Mouse (Mus musculus) CH12.LX (cell line): ENCODE results near the gene Aes. TPM values are rescaled to one million over a fixed set of nuclear protein-coding genes. Genes with fewer than 3 reads are reported as not detected.
A peak's percentile ranks its signal among the peaks of the same experiment; 100 is the strongest.

Experiments used
- DNase-seq: peaks from one replicate; pipeline ENCODE4 v3.0.0-alpha.2; 2013; ENCODE audit errors: extremely low read depth
- H3K27ac ChIP-seq: 2 replicates; pipeline ENCODE4 v1.5.1; 2012; ENCODE audit warnings: low read depth, mild to moderate bottlenecking, control low read depth, moderate library complexity; ENCODE audit not compliant: insufficient read depth
- H3K27me3 ChIP-seq: replicated peaks from 2 replicates; pipeline ENCODE3; 2012; ENCODE audit warnings: inconsistent platforms
- H3K36me3 ChIP-seq, 2 experiments: replicated peaks in 1 of 2; 2 replicates each; pipeline versions ENCODE3 to v1.6.1; 2012; ENCODE audit warnings: inconsistent platforms in 1 of 2, low read length in 1 of 2, mild to moderate bottlenecking in 1 of 2, mixed read lengths in 1 of 2, moderate library complexity in 1 of 2; ENCODE audit not compliant: control insufficient read depth in 1 of 2, insufficient read depth in 1 of 2
- H3K4me1 ChIP-seq, 2 experiments: 2 replicates each; pipeline ENCODE4 v1.6.1; 2012; ENCODE audit warnings: inconsistent platforms in 1 of 2, moderate library complexity in 1 of 2; ENCODE audit not compliant: insufficient read depth in 2 of 2, control insufficient read depth in 1 of 2
- H3K4me2 ChIP-seq: 2 replicates; pipeline ENCODE4 v1.6.1; 2012; ENCODE audit warnings: low read depth, mild to moderate bottlenecking, control low read depth; ENCODE audit not compliant: poor library complexity, insufficient read depth, severe bottlenecking
- H3K4me3 ChIP-seq, 3 experiments: fragments of 150-350 bp in 1 of 3; sonication (generic) in 1 of 3; replicated peaks in 1 of 3; 2 replicates each; pipeline versions ENCODE3 to v1.5.1; 2011 to 2012; ENCODE audit warnings: low read depth in 2 of 3, low read length in 2 of 3, mild to moderate bottlenecking in 2 of 3, moderate library complexity in 2 of 3, control low read depth in 1 of 3, improper control_type of control experiment in 1 of 3, inconsistent platforms in 1 of 3, mixed read lengths in 1 of 3; ENCODE audit not compliant: poor library complexity in 1 of 3
- H3K79me2 ChIP-seq: replicated peaks from 2 replicates; pipeline ENCODE4 v1.6.1; 2012; ENCODE audit warnings: mild to moderate bottlenecking, moderate library complexity; ENCODE audit not compliant: control insufficient read depth, poor library complexity, insufficient read depth, severe bottlenecking; ENCODE audit errors: extremely low read depth
- H3K9ac ChIP-seq: 2 replicates; pipeline ENCODE4 v1.6.1; 2012; ENCODE audit warnings: low read depth, mild to moderate bottlenecking, control low read depth, moderate library complexity; ENCODE audit not compliant: insufficient read depth
- H3K9me3 ChIP-seq: replicated peaks from 2 replicates; pipeline ENCODE3; 2012; ENCODE audit warnings: low read length, inconsistent platforms, mixed read lengths
- BHLHE40 ChIP-seq: IDR thresholded peaks from 2 replicates; pipeline ENCODE4 v1.6.1; 2011; ENCODE audit warnings: mild to moderate bottlenecking, low read depth, low read length, improper control_type of control experiment
- CHD2 ChIP-seq: IDR thresholded peaks from 2 replicates; pipeline ENCODE4 v1.6.1; 2011; ENCODE audit warnings: low read length, improper control_type of control experiment
- E2F4 ChIP-seq: IDR thresholded peaks from 2 replicates; pipeline ENCODE4 v1.6.1; 2011; ENCODE audit warnings: low read depth, low read length, improper control_type of control experiment; ENCODE audit not compliant: insufficient replicate concordance
- ELF1 ChIP-seq: IDR thresholded peaks from 2 replicates; pipeline ENCODE4 v1.6.1; 2014; ENCODE audit warnings: low read depth, mild to moderate bottlenecking, inconsistent platforms, low read length, improper control_type of control experiment
- EP300 ChIP-seq: IDR thresholded peaks from 2 replicates; pipeline ENCODE4 v1.6.1; 2011; ENCODE audit warnings: low read length, improper control_type of control experiment
- ETS1 ChIP-seq: conservative IDR thresholded peaks from 2 replicates; pipeline ENCODE4 v1.6.1; 2012; ENCODE audit warnings: low read depth, mild to moderate bottlenecking, inconsistent platforms, low read length, improper control_type of control experiment, moderate library complexity
- GABPA ChIP-seq: IDR thresholded peaks from 2 replicates; pipeline ENCODE4 v1.6.1; 2012; ENCODE audit warnings: low read depth, low read length, improper control_type of control experiment, inconsistent platforms; ENCODE audit not compliant: insufficient replicate concordance
- HCFC1 ChIP-seq: IDR thresholded peaks from 2 replicates; pipeline ENCODE4 v1.6.1; 2012; ENCODE audit warnings: low read depth, mild to moderate bottlenecking, inconsistent platforms, low read length, improper control_type of control experiment
- JUND ChIP-seq: conservative IDR thresholded peaks from 2 replicates; pipeline ENCODE4 v1.6.1; 2011; ENCODE audit warnings: low read depth, low read length, improper control_type of control experiment
- MAFK ChIP-seq: IDR thresholded peaks from 2 replicates; pipeline ENCODE4 v1.6.1; 2011; ENCODE audit warnings: low read length, improper control_type of control experiment; ENCODE audit not compliant: insufficient replicate concordance
- MAX ChIP-seq: IDR thresholded peaks from 2 replicates; pipeline ENCODE4 v1.6.1; 2011; ENCODE audit warnings: low read length, improper control_type of control experiment
- MAZ ChIP-seq: IDR thresholded peaks from 2 replicates; pipeline ENCODE4 v1.6.1; 2012; ENCODE audit warnings: low read depth, mild to moderate bottlenecking, inconsistent platforms, low read length, improper control_type of control experiment, moderate library complexity
- MEF2A ChIP-seq: IDR thresholded peaks from 2 replicates; pipeline ENCODE4 v1.6.1; 2014; ENCODE audit warnings: low read depth, mild to moderate bottlenecking, inconsistent platforms, low read length, improper control_type of control experiment, borderline replicate concordance
- MXI1 ChIP-seq: IDR thresholded peaks from 2 replicates; pipeline ENCODE4 v1.6.1; 2011; ENCODE audit warnings: mild to moderate bottlenecking, low read depth, low read length, improper control_type of control experiment
- MYC ChIP-seq: IDR thresholded peaks from 2 replicates; pipeline ENCODE4 v1.6.1; 2011; ENCODE audit warnings: low read depth, mild to moderate bottlenecking, improper control_type of control experiment, low read length
- NELFE ChIP-seq: IDR thresholded peaks from 2 replicates; pipeline ENCODE4 v1.6.1; 2011; ENCODE audit warnings: low read depth, low read length, improper control_type of control experiment
- NRF1 ChIP-seq: IDR thresholded peaks from 2 replicates; pipeline ENCODE4 v1.6.1; 2014; ENCODE audit warnings: low read depth, mild to moderate bottlenecking, inconsistent platforms, low read length, improper control_type of control experiment, moderate library complexity
- PAX5 ChIP-seq: IDR thresholded peaks from 2 replicates; pipeline ENCODE4 v1.6.1; 2012; ENCODE audit warnings: low read length, inconsistent platforms, mixed read lengths
- POLR2A ChIP-seq: IDR thresholded peaks from 2 replicates; pipeline ENCODE4 v1.6.1; 2011; ENCODE audit warnings: low read depth, mild to moderate bottlenecking, improper control_type of control experiment, low read length
- POLR2AphosphoS2 ChIP-seq: IDR thresholded peaks from 2 replicates; pipeline ENCODE4 v1.6.1; 2011; ENCODE audit warnings: low read depth, low read length, improper control_type of control experiment
- RCOR1 ChIP-seq: conservative IDR thresholded peaks from 2 replicates; pipeline ENCODE4 v1.6.1; 2012; ENCODE audit warnings: low read depth, mild to moderate bottlenecking, inconsistent platforms, low read length, improper control_type of control experiment
- SIN3A ChIP-seq: IDR thresholded peaks from 2 replicates; pipeline ENCODE4 v1.6.1; 2012; ENCODE audit warnings: low read length, improper control_type of control experiment, inconsistent platforms
- SMC3 ChIP-seq: IDR thresholded peaks from 2 replicates; pipeline ENCODE4 v1.6.1; 2011; ENCODE audit warnings: low read depth, low read length, improper control_type of control experiment
- TCF12 ChIP-seq: IDR thresholded peaks from 2 replicates; pipeline ENCODE4 v1.6.1; 2014; ENCODE audit warnings: low read depth, mild to moderate bottlenecking, inconsistent platforms, low read length, improper control_type of control experiment
- USF1 ChIP-seq: IDR thresholded peaks from 2 replicates; pipeline ENCODE4 v1.6.1; 2014; ENCODE audit warnings: low read depth, mild to moderate bottlenecking, inconsistent platforms, low read length, improper control_type of control experiment
- USF2 ChIP-seq: conservative IDR thresholded peaks from 2 replicates; pipeline ENCODE4 v1.6.1; 2011; ENCODE audit warnings: low read depth, low read length, improper control_type of control experiment
- ZC3H11A ChIP-seq: IDR thresholded peaks from 2 replicates; pipeline ENCODE4 v1.6.1; 2012; ENCODE audit warnings: low read depth, mild to moderate bottlenecking, inconsistent platforms, low read length, improper control_type of control experiment
- ZKSCAN1 ChIP-seq: IDR thresholded peaks from 2 replicates; pipeline ENCODE4 v1.6.1; 2012; ENCODE audit warnings: low read depth, inconsistent platforms, low read length, improper control_type of control experiment, borderline replicate concordance
- ZMIZ1 ChIP-seq: IDR thresholded peaks from 2 replicates; pipeline ENCODE4 v1.6.1; 2012; ENCODE audit warnings: low read depth, mild to moderate bottlenecking, inconsistent platforms, low read length, improper control_type of control experiment
- ZNF384 ChIP-seq: IDR thresholded peaks from 2 replicates; pipeline ENCODE4 v1.6.1; 2012; ENCODE audit warnings: low read depth, low read length, improper control_type of control experiment, inconsistent platforms
- dilution Hi-C: fragments of 300-500 bp; cut with MboI; formaldehyde crosslinking; loops from 2 replicates; pipeline ENCODE4 v1.14.3; 2020; ENCODE audit warnings: low sequenced_read_pairs; ENCODE audit not compliant: extremely low pct_unique_long_range_greater_than_20kb, extremely low pct_ligation_motif_present
- in situ Hi-C: fragments of 300-500 bp; cut with MboI; formaldehyde crosslinking; loops from 3 replicates; pipeline ENCODE4 v1.14.3; 2019; ENCODE audit warnings: low sequenced_read_pairs, low pct_ligation_motif_present, low pct_unique_long_range_greater_than_20kb, mixed read lengths
- polyA plus RNA-seq: library from polyadenylated mRNA; unstranded; fragments of >175 nt; gene quantifications from 2 replicates; pipeline ENCODE4 v1.2.1, GENCODE M21; 2012; ENCODE audit warnings: low read depth; ENCODE audit not compliant: insufficient read length
- total RNA-seq, 2 experiments: library from RNA; depleted of rRNA; stranded (reverse); fragments of 300-350 nt in 1 of 2; fragments of >200 nt in 1 of 2; gene quantifications; 2 replicates each; pipeline ENCODE4 v1.2.3; 2012 to 2014

Gene Aes
- total and polyA plus RNA-seq, 3 experiments = 11.5 to 114 (median 25.1) TPM

DNA sequence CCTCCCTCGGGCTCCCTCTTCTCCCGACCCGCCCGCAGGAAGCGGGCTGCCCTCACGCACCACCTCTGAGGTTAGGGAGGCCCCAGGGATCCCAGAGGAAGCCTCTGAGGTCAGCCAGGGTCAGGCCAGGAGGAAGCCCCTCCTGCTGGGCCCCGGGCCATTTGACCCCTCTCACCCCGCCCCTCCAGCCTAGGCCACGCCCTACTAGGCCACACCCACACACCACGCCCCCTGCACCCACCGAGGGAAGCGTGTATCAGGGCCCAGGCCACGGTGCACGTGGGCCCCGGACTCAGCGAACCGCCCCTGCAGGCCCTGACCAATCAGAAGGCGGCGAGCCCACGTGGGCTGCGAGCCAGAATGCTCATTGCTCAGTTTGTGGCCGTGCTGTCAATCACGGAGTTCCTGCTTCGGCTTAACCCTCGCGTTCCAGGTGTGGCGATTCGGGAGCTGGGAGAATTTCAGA is 41.5 kb downstream of the Aes start, which contains the start of gene Tle6:
Tle6 (minus strand) TSS at position 336 of the 466 bp plus-strand sequence.
- H3K9ac ChIP-seq = no peak within 1 kb of the TSS
- H3K27me3 ChIP-seq = peaks cover 60% of the 10 kb centered on the region
- peak; percentile 82 for DNase-seq
- no peak within 1 kb of the TSS for H3K27ac ChIP-seq
- no peaks in the 10 kb centered on the region for H3K36me3 ChIP-seq
- TF ChIP-seq ETS1 (no peak), USF2 (peak; percentile 52; the same call in 1 of the 2 replicates), ZNF384 (no peak), HCFC1 (peak; percentile 19; the same call in 1 of the 2 replicates), PAX5 (no peak), CHD2 (peak; percentile 71), MAX (peak; percentile 94), USF1 (peak; percentile 82), ELF1 (peak; percentile 30; the same call in 1 of the 2 replicates), SIN3A (peak; percentile 41; the same call in 1 of the 2 replicates), POLR2A (no peak), MAFK (no peak), TCF12 (peak; percentile 28; the same call in 1 of the 2 replicates), NELFE (0 out of 2 replicates have a peak, but pooled peaks have one; percentile 33), E2F4 (no peak), MAZ (no peak), JUND (no peak), MXI1 (peak; percentile 89), BHLHE40 (peak; percentile 88), EP300 (peak; percentile 19; the same call in 1 of the 2 replicates), MYC (peak; percentile 82; the same call in 1 of the 2 replicates), ZMIZ1 (0 out of 2 replicates have a peak, but pooled peaks have one; percentile 32), NRF1 (0 out of 2 replicates have a peak, but pooled peaks have one; percentile 12), SMC3 (no peak), ZC3H11A (no peak), POLR2AphosphoS2 (no peak), MEF2A (0 out of 2 replicates have a peak, but pooled peaks have one; percentile 9), GABPA (no peak), RCOR1 (0 out of 2 replicates have a peak, but pooled peaks have one; percentile 55), ZKSCAN1 (no peak)
- peak within 1 kb of the TSS; percentile 66 for H3K4me2 ChIP-seq
- dilution Hi-C loops = no loop called here
- in situ Hi-C loops = loop anchor here (5.0 to 10.0 kb wide), 2 partner anchors 38 to 106 kb away; partner anchors contain the start of gene Ncln
- no peaks in the 10 kb centered on the region for H3K79me2 ChIP-seq
- H3K4me1 ChIP-seq = peaks cover 22 to 29% of the 10 kb centered on the region in 2 experiments
- H3K9me3 ChIP-seq = no peaks in the 10 kb centered on the region
- H3K4me3 ChIP-seq = peak within 1 kb of the TSS in 1 of 3 experiments; percentile 24
